Mouse (Mus musculus): Measurements from ENCODE around the gene Dach2. TPM values are rescaled to one million over a fixed set of nuclear protein-coding genes. Genes with fewer than 3 reads are reported as not detected.
A peak's percentile ranks its signal among the peaks of the same experiment; 100 is the strongest.
"Not testable (repeated sequence)": the region's sequence is repeated elsewhere in the genome, so short reads cannot be mapped to it uniquely, and the experiment has no call there.

Gene Dach2
- total RNA-seq (2017) = 0.82 and 11.4 TPM in 2 replicates

DNA sequence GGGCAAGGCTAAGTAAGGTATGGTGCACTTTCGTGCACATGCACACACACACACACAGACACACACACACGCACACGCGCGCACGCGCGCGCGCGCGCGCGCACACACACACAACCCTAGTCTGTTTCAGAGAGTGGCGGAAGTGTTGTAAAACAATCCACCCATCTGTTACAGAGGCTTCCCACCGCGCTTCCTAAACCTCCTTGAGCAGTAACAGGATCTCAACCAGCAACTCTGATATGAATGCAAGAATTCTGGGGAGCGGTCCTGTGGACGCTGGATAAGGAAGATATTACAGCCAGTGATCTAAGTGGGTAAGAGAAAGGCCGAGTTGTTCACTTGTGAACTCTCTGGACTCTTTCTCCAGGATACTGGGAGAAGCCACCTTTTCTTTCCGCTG is at the start of gene Dach2:
Gene Dach2 (plus strand): TSS at position 107 of the 400 bp plus-strand sequence.
- peak; percentile 43 for ATAC-seq (replicated peaks; ENCODE audit: low read depth, poor library complexity, severe bottlenecking)

DNA sequence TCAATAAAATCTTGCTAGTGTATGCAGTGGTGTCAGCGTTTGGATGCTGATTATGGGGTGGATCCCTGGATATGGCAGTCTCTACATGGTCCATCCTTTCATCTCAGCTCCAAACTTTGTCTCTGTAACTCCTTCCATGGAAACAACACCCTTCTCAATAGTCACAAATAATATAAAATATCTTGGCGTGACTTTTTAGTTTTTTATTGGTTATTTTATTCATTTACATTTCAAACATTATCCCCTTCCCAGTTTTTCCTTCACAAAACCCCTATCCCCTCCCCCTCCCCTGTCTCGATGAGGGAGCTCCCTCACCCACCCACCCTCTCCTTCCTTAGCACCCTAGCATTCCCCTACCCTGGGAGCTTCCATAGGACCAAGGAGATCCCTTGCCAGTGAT is 44.9 kb upstream of the Dach2 start:
- not testable (repeated sequence) for ATAC-seq (replicated peaks; ENCODE audit: low read depth, poor library complexity, severe bottlenecking)

DNA sequence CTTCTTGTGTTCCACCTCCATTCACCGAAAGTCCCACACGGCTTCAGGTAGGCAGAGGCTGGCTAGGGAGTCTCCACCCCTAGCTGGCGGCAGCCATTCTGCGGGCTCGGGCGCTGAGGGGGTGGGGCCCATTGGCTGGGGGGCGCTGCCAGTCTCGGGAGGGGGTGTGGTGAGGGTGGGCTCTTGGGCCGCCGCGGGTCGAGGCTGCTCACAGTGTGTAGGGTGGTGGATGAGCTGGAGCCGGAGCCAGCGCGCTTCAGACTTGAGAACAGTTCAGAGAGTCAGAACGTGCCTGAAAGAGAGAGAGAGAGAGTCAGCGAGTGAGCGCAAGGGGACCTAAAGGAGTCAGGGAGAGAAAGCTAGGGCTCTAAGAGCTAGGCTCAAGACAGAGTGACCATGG is 721 bp downstream of the Dach2 start:
- peak; percentile 99 for ATAC-seq (replicated peaks; ENCODE audit: low read depth, poor library complexity, severe bottlenecking)

DNA sequence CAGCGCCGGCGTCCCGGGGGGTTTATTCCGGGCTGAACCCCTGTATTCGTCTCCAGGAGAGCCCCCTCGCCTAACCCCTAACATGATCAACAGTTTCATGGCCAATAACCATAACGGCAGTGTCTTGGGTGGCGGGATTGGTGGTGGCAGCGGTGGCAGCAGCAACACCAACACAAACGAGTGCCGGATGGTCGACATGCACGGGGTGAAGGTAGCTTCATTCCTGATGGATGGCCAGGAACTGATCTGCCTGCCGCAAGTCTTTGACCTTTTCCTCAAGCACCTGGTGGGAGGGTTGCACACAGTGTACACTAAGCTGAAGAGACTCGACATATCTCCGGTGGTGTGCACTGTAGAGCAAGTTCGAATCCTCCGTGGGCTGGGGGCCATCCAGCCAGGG is 1.2 kb downstream of the Dach2 start:
- ATAC-seq (replicated peaks; ENCODE audit: low read depth, poor library complexity, severe bottlenecking) = peak; percentile 17

DNA sequence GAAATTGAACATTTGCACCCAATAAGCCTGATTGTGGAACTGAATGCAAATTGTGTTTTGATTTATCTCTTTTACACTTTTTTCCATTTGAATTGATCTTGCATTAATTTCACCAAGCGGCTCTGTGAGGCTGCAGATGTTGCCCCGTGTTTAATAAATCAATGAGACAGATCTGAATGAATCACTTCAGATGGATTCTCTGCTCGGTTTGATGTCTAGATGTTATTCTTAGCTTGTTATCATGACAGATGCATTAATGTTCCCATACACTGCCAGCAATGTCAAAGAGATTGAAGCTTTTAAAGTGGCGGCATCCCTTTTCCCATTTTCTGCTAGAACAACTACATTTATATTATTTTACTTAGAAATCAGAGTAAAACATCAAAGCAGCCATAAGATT is 7.0 kb downstream of the Dach2 start:
- no peak for ATAC-seq (replicated peaks; ENCODE audit: low read depth, poor library complexity, severe bottlenecking)

DNA sequence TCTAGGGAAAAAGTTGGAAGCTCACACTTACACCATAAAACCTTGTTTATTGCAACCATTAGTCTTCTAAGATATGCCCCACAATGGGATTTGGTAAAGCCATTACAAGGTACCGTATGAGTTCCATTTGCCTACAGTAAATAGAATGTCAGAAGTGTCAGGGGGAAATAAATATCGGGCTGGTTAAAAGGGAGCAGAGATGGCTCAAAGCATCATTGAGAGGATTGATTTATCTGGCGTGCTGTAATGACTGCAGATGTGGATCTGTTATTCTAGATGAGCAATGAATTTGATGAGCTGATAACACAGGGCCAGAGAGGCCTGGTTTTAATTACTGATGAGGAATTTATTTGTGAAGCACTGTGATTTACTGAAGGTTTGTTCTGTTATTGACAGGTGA is 40.8 kb downstream of the Dach2 start:
- ATAC-seq (replicated peaks; ENCODE audit: low read depth, poor library complexity, severe bottlenecking) = no peak

DNA sequence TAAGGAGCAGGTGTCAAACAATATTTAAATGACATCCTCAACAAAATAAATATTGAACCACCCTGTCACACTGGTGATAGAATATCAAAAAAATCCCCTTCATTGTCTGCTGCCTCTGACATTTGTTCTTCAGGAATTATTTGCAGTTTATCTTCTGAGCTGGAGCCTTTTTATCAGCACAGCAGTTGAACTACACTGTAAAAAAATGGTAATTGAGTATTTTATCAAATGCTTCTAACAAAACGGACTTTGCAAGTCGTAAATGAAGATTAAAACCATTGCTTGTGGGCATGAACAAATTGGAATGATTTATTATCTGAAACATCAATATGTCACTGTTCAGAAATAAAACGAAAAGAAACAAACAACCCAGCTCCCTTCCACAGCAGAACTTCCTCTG is 97.1 kb downstream of the Dach2 start:
- ATAC-seq (replicated peaks; ENCODE audit: low read depth, poor library complexity, severe bottlenecking) = no peak

DNA sequence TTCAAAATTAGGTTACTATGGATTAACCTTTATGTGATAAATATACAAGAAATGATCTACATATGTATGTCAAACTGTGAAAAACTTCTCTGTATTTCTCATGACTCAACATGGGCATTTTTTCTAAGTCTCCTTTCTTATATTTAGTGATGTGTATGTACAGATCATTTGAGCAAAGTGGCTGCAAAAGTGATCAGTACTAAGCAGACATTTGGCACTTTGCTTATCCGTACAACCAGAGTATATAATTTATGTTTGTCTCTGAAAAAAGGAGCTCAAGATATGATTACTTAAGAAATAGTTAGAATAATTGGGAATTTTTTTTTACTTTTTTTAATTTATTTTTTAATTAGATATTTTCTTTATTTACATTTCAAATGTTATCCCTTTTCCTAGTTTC is 111.4 kb downstream of the Dach2 start:
- no peak for ATAC-seq (replicated peaks; ENCODE audit: low read depth, poor library complexity, severe bottlenecking)

DNA sequence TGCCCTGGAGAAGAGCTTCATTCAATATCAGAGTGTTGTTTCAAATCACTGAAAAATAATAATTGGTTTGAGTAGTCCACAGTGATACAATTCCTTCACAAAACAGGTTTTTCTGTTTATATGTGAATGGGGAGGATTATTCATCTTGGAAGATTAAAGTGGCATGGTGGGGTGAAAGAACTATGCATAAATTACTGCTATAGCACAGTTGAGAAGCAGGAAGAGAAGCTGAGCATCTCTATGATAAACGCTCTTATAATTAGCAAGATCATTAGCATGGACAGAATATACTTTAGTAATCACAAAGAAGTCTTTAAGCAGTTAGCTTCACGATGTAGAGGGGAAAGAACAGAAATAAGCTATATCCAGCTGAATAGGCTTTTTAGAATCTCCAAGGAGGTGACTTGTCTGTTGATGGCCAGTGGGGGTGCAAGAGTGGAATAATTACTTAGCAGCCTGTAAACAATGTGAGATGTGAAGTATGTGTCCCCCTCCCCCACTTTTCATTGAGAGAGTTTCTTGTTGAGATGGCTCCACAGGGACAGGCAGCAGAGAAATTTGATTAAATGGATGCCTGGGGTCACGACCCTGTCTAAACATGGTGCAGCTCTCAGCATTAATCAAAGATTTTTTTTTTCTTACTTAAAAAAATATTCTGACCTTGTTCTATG is 124.3 kb downstream of the Dach2 start:
- ATAC-seq (replicated peaks; ENCODE audit: low read depth, poor library complexity, severe bottlenecking) = no peak

DNA sequence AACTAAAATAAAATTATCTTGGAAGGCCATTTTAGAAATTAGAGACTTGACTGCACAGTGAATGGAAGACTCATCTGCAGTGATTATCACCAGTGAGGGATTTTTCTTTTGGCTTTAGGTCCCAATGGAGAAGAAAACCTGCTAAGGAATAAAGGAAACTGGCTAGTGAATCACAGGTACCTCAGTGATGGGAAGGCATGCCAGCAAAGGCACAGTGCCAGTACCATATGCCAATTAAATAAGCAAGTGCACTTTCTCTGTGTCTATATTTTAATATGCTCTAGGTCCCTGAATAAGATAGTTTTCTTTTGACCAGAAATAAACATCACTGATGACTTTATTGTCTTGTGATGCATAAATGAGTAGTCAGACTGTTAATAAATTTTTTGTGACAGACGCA is 184.8 kb downstream of the Dach2 start:
- no peak for ATAC-seq (replicated peaks; ENCODE audit: low read depth, poor library complexity, severe bottlenecking)

DNA sequence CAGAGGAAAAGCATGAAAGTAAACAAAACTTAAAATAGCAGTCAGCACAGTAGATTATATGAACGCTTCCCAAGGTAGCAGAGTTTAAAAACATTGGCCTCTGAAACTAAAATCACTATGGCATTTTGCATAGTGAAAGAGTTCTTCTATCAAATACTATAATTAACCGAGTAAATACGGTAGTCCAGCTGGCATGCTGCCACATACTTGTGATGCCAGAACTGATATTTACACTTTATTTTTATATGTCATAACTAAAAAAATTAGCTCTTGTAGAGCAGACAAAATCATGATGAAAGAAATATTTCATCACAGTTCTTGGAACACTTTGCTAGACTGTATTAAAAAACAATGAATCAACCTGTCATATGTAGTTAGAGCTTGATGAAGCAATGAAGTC is 247.8 kb downstream of the Dach2 start:
- no peak for ATAC-seq (replicated peaks; ENCODE audit: low read depth, poor library complexity, severe bottlenecking)

DNA sequence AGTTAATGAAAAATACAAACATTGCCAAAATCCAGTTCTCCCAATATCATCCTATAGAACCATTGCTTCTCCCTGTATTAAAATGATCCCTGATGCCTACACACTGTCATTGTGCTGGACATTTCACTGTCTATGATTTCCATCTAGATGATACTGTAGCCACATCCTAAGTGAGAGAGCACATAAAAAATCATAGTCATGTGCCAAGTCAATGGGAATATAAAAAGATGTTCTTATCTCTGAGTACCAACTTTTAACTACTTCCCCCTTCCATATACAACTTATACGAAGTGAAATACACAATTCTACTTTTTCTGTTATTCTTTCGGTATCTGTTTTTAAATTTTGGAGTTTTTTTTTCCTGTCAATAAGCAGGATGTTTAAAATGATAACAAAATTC is 266.6 kb downstream of the Dach2 start:
- ATAC-seq (replicated peaks; ENCODE audit: low read depth, poor library complexity, severe bottlenecking) = no peak

DNA sequence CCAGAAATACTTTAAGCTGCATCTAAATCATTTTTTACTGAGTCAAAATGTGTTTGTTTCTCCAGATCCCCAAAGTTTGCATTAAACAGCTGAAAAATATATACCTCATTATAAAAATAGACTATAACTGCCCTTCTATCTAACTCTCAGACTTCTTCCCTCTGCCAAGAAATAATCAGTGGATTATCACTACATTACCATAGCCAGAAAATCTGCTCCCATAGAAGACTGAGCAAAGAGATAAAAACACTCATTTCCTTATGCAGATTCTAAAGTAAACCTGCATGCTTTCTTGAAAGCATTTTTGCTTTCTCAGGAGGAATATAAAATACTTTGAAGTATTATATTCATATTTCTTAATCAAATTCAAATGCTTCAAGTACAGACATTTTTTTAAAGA is 368.8 kb downstream of the Dach2 start:
- no peak for ATAC-seq (replicated peaks; ENCODE audit: low read depth, poor library complexity, severe bottlenecking)

DNA sequence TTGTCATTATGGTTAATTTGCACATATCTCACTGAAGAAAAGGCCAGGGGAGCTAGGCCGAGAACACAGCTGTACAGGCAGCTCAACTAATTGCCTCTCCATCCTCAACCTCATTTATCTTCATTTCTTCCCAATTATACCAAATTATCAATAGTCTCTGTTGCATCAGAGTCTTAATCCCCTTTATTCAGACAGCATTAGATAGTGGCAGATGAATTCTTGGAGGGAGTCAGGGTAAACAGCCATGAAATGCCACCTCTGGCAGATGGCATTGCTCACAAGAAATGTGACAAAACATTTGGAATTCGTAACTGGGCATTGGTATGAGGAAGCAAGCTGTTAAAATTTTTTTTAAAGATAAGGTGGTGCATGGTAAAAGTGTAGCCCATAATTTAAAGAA is 389.9 kb downstream of the Dach2 start:
- no peak for ATAC-seq (replicated peaks; ENCODE audit: low read depth, poor library complexity, severe bottlenecking)

DNA sequence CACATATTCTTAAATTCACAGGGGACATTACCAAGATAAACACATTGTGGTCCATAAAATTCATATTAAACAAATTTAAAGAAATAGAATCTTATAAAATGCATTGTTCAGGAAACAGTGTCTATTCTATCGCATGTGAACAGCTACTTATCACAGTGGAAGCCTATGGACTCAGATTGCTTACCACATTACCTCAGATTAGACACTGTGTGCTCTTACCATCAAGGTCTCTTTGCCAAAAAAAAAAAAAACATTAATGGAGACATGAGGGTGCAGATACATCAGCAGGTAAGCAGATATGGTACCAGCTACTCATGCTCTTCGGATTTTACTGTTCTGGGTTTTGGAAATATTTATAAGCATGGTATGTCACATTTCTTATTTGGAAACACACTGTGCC is 415.1 kb downstream of the Dach2 start:
- no peak for ATAC-seq (replicated peaks; ENCODE audit: low read depth, poor library complexity, severe bottlenecking)

DNA sequence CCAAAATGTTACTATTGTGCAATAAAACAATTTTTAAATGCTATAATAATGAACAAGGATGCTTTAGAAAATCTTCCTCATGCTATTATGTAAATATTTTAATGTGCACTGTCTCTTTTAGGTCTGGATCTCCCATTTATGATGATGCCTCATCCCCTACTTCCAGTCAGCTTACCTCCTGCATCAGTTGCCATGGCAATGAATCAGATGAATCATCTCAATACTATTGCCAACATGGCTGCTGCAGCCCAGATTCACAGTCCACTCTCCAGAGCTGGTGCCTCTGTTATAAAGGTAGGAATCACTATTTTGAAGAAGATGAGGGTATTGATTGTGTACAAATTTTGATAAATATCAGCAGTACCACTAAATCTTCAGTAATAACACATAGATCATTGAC is 426.8 kb downstream of the Dach2 start:
- ATAC-seq (replicated peaks; ENCODE audit: low read depth, poor library complexity, severe bottlenecking) = no peak

DNA sequence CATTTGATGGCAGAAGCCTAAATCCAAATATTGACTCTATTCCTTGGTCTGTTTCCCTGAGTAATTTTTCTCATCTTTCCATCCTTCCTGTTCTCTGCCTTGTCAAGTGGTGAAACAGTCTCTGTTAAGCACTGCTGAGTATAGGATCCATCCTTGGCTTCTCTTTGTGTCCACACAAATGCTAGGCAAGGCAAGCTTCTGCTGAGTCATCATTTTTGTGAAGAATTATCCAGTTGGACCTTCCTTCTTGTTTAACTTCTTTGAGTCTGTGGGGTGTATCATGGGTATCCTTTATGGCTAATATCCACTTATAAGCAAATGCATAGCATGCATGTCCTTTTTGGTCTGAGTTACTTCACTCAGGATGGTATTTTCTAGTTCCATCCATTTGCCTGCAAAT is 449.8 kb downstream of the Dach2 start:
- no peak for ATAC-seq (replicated peaks; ENCODE audit: low read depth, poor library complexity, severe bottlenecking)

DNA sequence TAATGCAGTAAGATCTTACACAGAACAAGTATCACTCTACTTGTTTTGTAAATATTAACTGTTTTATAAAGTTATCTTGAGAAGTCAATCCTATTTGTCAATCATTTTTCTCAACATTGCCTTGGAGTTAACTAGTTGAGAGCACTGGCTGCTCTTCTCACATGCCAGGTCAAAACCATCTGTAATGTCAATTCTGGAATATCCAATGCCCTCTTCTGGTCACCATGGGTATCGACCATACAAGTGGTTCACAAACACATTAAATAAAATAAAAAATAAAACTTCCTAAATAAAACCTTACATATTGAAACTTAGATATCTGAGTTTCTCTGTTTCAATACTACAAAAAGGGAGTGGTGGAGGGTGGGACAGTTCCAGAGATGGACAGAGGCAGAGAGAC is 495.0 kb downstream of the Dach2 start:
- ATAC-seq (replicated peaks; ENCODE audit: low read depth, poor library complexity, severe bottlenecking) = 0 out of 2 replicates have a peak, but pooled peaks have one; percentile 60

DNA sequence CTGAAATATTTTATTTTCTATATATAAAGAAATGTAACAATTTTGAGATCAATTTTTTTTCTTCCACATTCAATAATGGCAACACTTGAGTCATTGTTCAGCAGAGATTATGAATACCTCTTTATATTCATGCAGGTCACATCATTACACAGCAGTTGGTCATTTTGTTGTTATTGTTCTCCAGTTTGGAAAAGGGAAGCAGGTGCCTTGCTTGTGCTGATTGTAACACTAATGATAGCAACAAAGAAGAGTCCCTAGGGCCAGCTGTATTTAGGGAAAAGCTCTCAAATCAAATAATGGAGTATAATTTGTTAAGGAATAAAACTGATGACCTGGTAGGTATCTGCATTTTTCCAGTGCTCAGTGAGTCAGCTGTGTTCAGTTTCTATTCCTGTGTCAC is 513.1 kb downstream of the Dach2 start:
- no peak for ATAC-seq (replicated peaks; ENCODE audit: low read depth, poor library complexity, severe bottlenecking)

DNA sequence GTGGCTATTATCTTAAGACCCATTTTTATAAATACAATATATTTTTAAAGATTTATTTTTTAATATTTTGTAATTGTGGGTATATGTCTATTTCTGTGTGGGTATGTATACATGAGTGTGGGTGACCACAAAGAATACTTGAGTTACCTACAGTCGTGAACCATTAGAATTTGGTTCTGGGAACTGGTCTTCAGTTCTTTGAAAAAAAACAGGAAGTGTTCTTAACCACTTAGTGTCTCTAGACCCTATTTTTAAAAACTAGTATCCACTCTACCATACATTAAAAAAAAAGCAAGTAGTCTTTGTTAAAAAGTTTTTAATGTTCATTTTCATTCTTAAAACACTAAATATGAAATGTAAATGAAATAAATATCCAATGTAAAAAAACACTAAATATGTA is 529.5 kb downstream of the Dach2 start:
- ATAC-seq (replicated peaks; ENCODE audit: low read depth, poor library complexity, severe bottlenecking) = 0 out of 2 replicates have a peak, but pooled peaks have one; percentile 52

DNA sequence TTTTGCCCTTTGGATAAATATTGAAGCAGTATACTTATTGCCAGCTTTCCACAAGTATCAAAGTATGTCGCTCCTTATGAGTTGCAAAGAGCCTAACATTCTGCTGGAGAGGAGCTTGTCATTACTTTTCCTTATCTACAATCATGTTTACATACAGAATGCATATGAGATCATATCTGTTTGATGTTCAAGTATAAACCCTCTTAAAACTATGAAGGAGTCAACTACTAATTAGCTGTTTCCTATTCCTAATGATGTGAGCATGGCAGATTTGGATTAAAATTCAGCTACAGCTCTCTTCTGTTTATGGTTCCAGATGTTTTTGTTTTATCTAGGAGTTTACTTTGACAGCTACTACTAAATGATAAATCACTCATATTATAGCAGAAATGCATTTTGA is 535.8 kb downstream of the Dach2 start:
- no peak for ATAC-seq (replicated peaks; ENCODE audit: low read depth, poor library complexity, severe bottlenecking)

DNA sequence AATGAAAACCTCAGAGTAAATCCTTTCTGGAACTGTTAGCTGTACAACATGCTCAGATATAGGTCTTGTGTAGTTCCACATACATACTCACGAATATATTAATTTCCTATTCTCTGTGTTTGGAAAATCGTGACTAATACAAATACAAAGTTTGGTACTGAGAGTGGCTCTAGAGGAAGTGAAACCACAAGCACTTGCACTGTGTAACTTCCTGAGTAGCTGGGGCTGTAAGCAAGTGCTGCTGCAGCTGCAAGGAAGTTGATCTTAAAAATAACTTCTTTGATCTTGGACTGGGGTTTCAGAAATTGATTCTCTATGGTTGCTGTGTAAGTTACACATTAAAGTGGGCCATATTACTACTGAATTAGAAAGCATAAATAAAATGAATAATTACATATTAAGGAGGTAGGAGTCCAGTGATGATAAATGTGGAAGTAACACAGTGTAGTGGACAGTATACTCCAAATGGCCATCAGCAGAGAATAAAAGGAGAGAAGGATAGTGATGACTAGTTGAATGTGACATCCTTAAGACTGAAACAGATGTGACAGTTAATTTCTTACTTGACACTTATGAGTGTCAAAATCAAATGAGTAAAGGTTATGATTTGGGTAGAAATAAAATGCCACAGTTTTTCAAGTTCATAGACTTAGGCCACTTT is 570.7 kb downstream of the Dach2 start:
- peak; percentile 100 for ATAC-seq (replicated peaks; ENCODE audit: low read depth, poor library complexity, severe bottlenecking)
